Mouse (Mus musculus) ES-E14 (cell line): Measurements from ENCODE around the gene Foxp4.

ENCODE experiments used
- CHD2 ChIP-seq: IDR thresholded peaks from 2 replicates; pipeline ENCODE4 v1.6.1; 2014; ENCODE audit warnings: mild to moderate bottlenecking, low read depth, low read length, inconsistent platforms
- MAFK ChIP-seq: IDR thresholded peaks from 2 replicates; pipeline ENCODE4 v1.6.1; 2014; ENCODE audit warnings: mild to moderate bottlenecking, low read depth, low read length, inconsistent platforms; ENCODE audit not compliant: insufficient read depth
- ZC3H11A ChIP-seq: IDR thresholded peaks from 2 replicates; pipeline ENCODE4 v1.6.1; 2012; ENCODE audit warnings: low read depth, mild to moderate bottlenecking, inconsistent platforms, low read length, borderline replicate concordance

- no peak for TF ChIP-seq MAFK
- no peak for TF ChIP-seq CHD2
- no peak for TF ChIP-seq ZC3H11A
Observed at GRCm38 (mm10) chr17:47850639-47851314, 73.7 kb downstream of the Foxp4 start.
